Comparison of ENCODE assay signal across 23 mouse cellular contexts in genomic region chr11:116089545-116089944, GRCm38 (mm10).
"Had no signal": no experiment of that assay in that cellular context is flagged by ENCODE, and none has a peak within 500 bp of the region (broad histone marks: within the 10 kb centered on the region; RNA-seq: fewer than 3 reads in every experiment).

No protein-coding gene starts in this region.

- ATAC-seq: hindbrain, postnatal 0 days; intestine, embryonic 16.5 days had no signal

- DNase-seq: gastrocnemius, postnatal 10 days; gastrocnemius, postnatal 36 days; heart, adult 2 months; heart, postnatal 14 days; heart, postnatal 36 days; kidney, adult 11 months; kidney, postnatal 14 days; kidney, postnatal 36 days; layer of hippocampus, adult 9-11 months; layer of hippocampus, postnatal 36 days; left cerebral cortex, postnatal 4 days; liver, embryonic 13.5 days had no signal

- H3K27ac ChIP-seq: heart, embryonic 15.5 days; hindbrain, embryonic 13.5 days; hindbrain, embryonic 15.5 days; hindbrain, postnatal 0 days; kidney, embryonic 15.5 days; limb, embryonic 13.5 days; limb, embryonic 15.5 days had no signal

- H3K9ac ChIP-seq: heart, embryonic 13.5 days; heart, embryonic 15.5 days; hindbrain, embryonic 13.5 days; hindbrain, embryonic 15.5 days; kidney, embryonic 15.5 days; limb, embryonic 13.5 days; limb, embryonic 15.5 days; liver, embryonic 13.5 days; liver, embryonic 15.5 days had no signal

- H3K4me3 ChIP-seq: heart, adult 2 months; heart, embryonic 13.5 days; heart, embryonic 15.5 days; hindbrain, embryonic 13.5 days; hindbrain, embryonic 15.5 days; kidney, embryonic 15.5 days; limb, embryonic 13.5 days; limb, embryonic 15.5 days; liver, embryonic 13.5 days; liver, embryonic 15.5 days had no signal

- H3K9me3 ChIP-seq: heart, embryonic 13.5 days; heart, embryonic 15.5 days; hindbrain, embryonic 13.5 days; hindbrain, embryonic 15.5 days; kidney, embryonic 15.5 days; limb, embryonic 13.5 days; limb, embryonic 15.5 days; liver, embryonic 13.5 days; liver, embryonic 15.5 days had no signal

- H3K27me3 ChIP-seq: heart, embryonic 13.5 days; heart, embryonic 15.5 days; hindbrain, embryonic 13.5 days; hindbrain, embryonic 15.5 days; kidney, embryonic 15.5 days; limb, embryonic 13.5 days; limb, embryonic 15.5 days; liver, embryonic 13.5 days; liver, embryonic 15.5 days had no signal

- H3K36me3 ChIP-seq: hindbrain, embryonic 13.5 days; hindbrain, embryonic 15.5 days; limb, embryonic 13.5 days; limb, embryonic 15.5 days had no signal

- H3K4me2 ChIP-seq: heart, embryonic 11.5 days; heart, embryonic 13.5 days; heart, embryonic 15.5 days; hindbrain, embryonic 13.5 days; hindbrain, embryonic 15.5 days; kidney, embryonic 15.5 days; limb, embryonic 13.5 days; limb, embryonic 15.5 days; liver, embryonic 15.5 days had no signal
